Mouse (Mus musculus) myocyte (in vitro differentiated cells): ENCODE measurements around the gene Ifnl2. TPM values are rescaled to one million over a fixed set of nuclear protein-coding genes. Genes with fewer than 3 reads are reported as not detected.
"Not testable (repeated sequence)": the region's sequence is repeated elsewhere in the genome, so short reads cannot be mapped to it uniquely, and the experiment has no call there.

Experiments
- H3K27me3 ChIP-seq: one replicate; pipeline ENCODE4 v1.6.1; 2011; ENCODE audit not compliant: control insufficient read depth, insufficient read depth, insufficient read length
- H3K36me3 ChIP-seq: one replicate; pipeline ENCODE4 v1.6.1; 2011; ENCODE audit not compliant: control insufficient read depth, insufficient read depth
- H3K4me2 ChIP-seq: one replicate; pipeline ENCODE4 v1.6.1; 2011; ENCODE audit warnings: low read depth, control low read depth
- H3K4me3 ChIP-seq: one replicate; pipeline ENCODE4 v1.5.1; 2011; ENCODE audit warnings: mild to moderate bottlenecking, control low read depth, moderate library complexity
- H3K79me2 ChIP-seq: one replicate; pipeline ENCODE4 v1.6.1; 2011; ENCODE audit not compliant: control insufficient read depth, insufficient read depth
- H3ac ChIP-seq: one replicate; pipeline ENCODE4 v1.6.1; 2011; ENCODE audit not compliant: control insufficient read depth, insufficient read length
- CEBPB ChIP-seq: IDR thresholded peaks from 2 replicates; pipeline ENCODE4 v1.6.1; 2011; ENCODE audit warnings: mild to moderate bottlenecking, moderate library complexity; ENCODE audit not compliant: poor library complexity, insufficient read depth, severe bottlenecking
- E2F4 ChIP-seq: IDR thresholded peaks from one replicate; pipeline ENCODE4 v1.6.1; 2011; ENCODE audit warnings: mild to moderate bottlenecking, control low read depth, moderate library complexity; ENCODE audit not compliant: insufficient read depth
- MAX ChIP-seq: IDR thresholded peaks from one replicate; pipeline ENCODE4 v1.6.1; 2011; ENCODE audit warnings: low read depth, mild to moderate bottlenecking, control low read depth
- MYOD1 ChIP-seq, 3 experiments: IDR thresholded peaks; one replicate each; pipeline ENCODE4 v1.6.1; 2011; ENCODE audit warnings: control low read depth in 2 of 3, low read depth in 2 of 3, mild to moderate bottlenecking in 2 of 3, moderate library complexity in 1 of 3; ENCODE audit not compliant: insufficient read length in 2 of 3, control insufficient read depth in 1 of 3
- MYOG ChIP-seq, 3 experiments: IDR thresholded peaks; one replicate each; pipeline ENCODE4 v1.6.1; 2011; ENCODE audit warnings: control low read depth in 2 of 3, low read depth in 2 of 3, mild to moderate bottlenecking in 2 of 3; ENCODE audit not compliant: insufficient read length in 2 of 3, control insufficient read depth in 1 of 3, insufficient read depth in 1 of 3
- POLR2A ChIP-seq: IDR thresholded peaks from one replicate; pipeline ENCODE4 v1.6.1; 2011; ENCODE audit warnings: low read depth, mild to moderate bottlenecking, control low read depth, moderate library complexity; ENCODE audit not compliant: insufficient read length
- POLR2AphosphoS2 ChIP-seq: IDR thresholded peaks from one replicate; pipeline ENCODE4 v1.6.1; 2011; ENCODE audit warnings: low read depth, control low read depth; ENCODE audit not compliant: insufficient read length
- REST ChIP-seq: IDR thresholded peaks from one replicate; pipeline ENCODE4 v1.6.1; 2011; ENCODE audit warnings: mild to moderate bottlenecking, control low read depth, moderate library complexity; ENCODE audit not compliant: insufficient read depth, insufficient read length
- SRF ChIP-seq: IDR thresholded peaks from one replicate; pipeline ENCODE4 v1.6.1; 2011; ENCODE audit warnings: low read depth; ENCODE audit not compliant: control insufficient read depth, insufficient read length
- TCF12 ChIP-seq: IDR thresholded peaks from one replicate; pipeline ENCODE4 v1.6.1; 2011; ENCODE audit warnings: mild to moderate bottlenecking, control low read depth; ENCODE audit not compliant: poor library complexity, insufficient read depth, severe bottlenecking
- TCF3 ChIP-seq: IDR thresholded peaks from one replicate; pipeline ENCODE4 v1.6.1; 2011; ENCODE audit warnings: low read depth, control low read depth; ENCODE audit not compliant: insufficient read length
- USF1 ChIP-seq: IDR thresholded peaks from one replicate; pipeline ENCODE4 v1.6.1; 2011; ENCODE audit warnings: low read depth, mild to moderate bottlenecking, control low read depth, moderate library complexity
- polyA plus RNA-seq: library from polyadenylated mRNA; unstranded; fragments of >200 nt; fragmentation: generic; extraction: Trizol; gene quantifications from one replicate; pipeline ENCODE4 v1.2.1, GENCODE M21; 2012; ENCODE audit warnings: missing spikeins

Gene Ifnl2
- polyA plus RNA-seq, 1 experiment, result not detected

- H3ac ChIP-seq, result no peak overlapping the region
- H3K4me2 ChIP-seq, result no peak overlapping the region
- no peaks in the 10 kb centered on the region for H3K79me2 ChIP-seq
- no peaks in the 10 kb centered on the region for H3K36me3 ChIP-seq
- H3K27me3 ChIP-seq, result peaks cover 22% of the 10 kb centered on the region
- TF ChIP-seq POLR2A, result no peak
- no peak for TF ChIP-seq POLR2AphosphoS2
- TF ChIP-seq MYOD1 (IDR thresholded peaks at IDR 0.05; ENCODE audit: control insufficient read depth in 1 of 3, insufficient read length in 2 of 3, low read depth in 2 of 3), result no peak
- no peak for TF ChIP-seq REST
- no peak for TF ChIP-seq TCF3
- TF ChIP-seq MAX, result no peak
- no peak for TF ChIP-seq CEBPB
- TF ChIP-seq SRF, result no peak
- no peak for TF ChIP-seq USF1
- no peak for TF ChIP-seq MYOG (IDR thresholded peaks at IDR 0.05; ENCODE audit: control insufficient read depth in 1 of 3, insufficient read depth in 1 of 3, insufficient read length in 2 of 3, low read depth in 2 of 3)
- H3K4me3 ChIP-seq, result no peak overlapping the region
Measured at GRCm38 (mm10) chr7:28532005-28532404, 21.8 kb upstream of the Ifnl2 start.

GRCm38 (mm10) chr7:28527922-28528719 lies 17.9 kb upstream of the Ifnl2 start:
- Histone ChIP-seq H3ac (no peak overlapping the region), H3K79me2 (no peaks in the 10 kb centered on the region), H3K27me3 (peaks cover 19% of the 10 kb centered on the region), H3K36me3 (no peaks in the 10 kb centered on the region), H3K4me2 (no peak overlapping the region), H3K4me3 (no peak overlapping the region)
- TF ChIP-seq MAX (no peak), POLR2AphosphoS2 (no peak), CEBPB (no peak), MYOG (IDR thresholded peaks at IDR 0.05; ENCODE audit: control insufficient read depth in 1 of 3, insufficient read depth in 1 of 3, insufficient read length in 2 of 3, low read depth in 2 of 3) (no peak), E2F4 (no peak), SRF (no peak), TCF3 (no peak), POLR2A (no peak), MYOD1 (IDR thresholded peaks at IDR 0.05; ENCODE audit: control insufficient read depth in 1 of 3, insufficient read length in 2 of 3, low read depth in 2 of 3) (no peak), TCF12 (no peak), REST (no peak), USF1 (no peak)

- H3ac ChIP-seq, H3K4me2 ChIP-seq, H3K4me3 ChIP-seq, H3K36me3 ChIP-seq, H3K79me2 ChIP-seq: not testable (repeated sequence)
- H3K27me3 ChIP-seq, result peaks cover 20% of the 10 kb centered on the region
Measured at GRCm38 (mm10) chr7:28522536-28522935, 12.3 kb upstream of the Ifnl2 start, which contains the start of gene Ifnl3. Gene Ifnl3 (plus strand): TSS chr7:28522836.

- no peak for TF ChIP-seq TCF3
- TF ChIP-seq MAX, result no peak
- TF ChIP-seq CEBPB, result no peak
- no peak for TF ChIP-seq MYOD1 (IDR thresholded peaks at IDR 0.05; ENCODE audit: control insufficient read depth in 1 of 3, insufficient read length in 2 of 3, low read depth in 2 of 3)
- no peak for TF ChIP-seq POLR2AphosphoS2
- no peak for TF ChIP-seq POLR2A
- TF ChIP-seq E2F4, result no peak
- no peak for TF ChIP-seq TCF12
- no peak for TF ChIP-seq MYOG (IDR thresholded peaks at IDR 0.05; ENCODE audit: control insufficient read depth in 1 of 3, insufficient read depth in 1 of 3, insufficient read length in 2 of 3, low read depth in 2 of 3)
- no peak for TF ChIP-seq USF1
- TF ChIP-seq REST, result no peak
- no peak for TF ChIP-seq SRF
- H3K27me3 ChIP-seq, result peaks cover 21% of the 10 kb centered on the region
- H3K4me2 ChIP-seq, result no peak overlapping the region
- no peak overlapping the region for H3K4me3 ChIP-seq
- no peaks in the 10 kb centered on the region for H3K79me2 ChIP-seq
- H3ac ChIP-seq, result no peak overlapping the region
- H3K36me3 ChIP-seq, result no peaks in the 10 kb centered on the region
Measured at GRCm38 (mm10) chr7:28511441-28511840, 1.2 kb upstream of the Ifnl2 start.

GRCm38 (mm10) chr7:28509121-28509520 lies 1.1 kb downstream of the Ifnl2 start:
- H3K79me2 ChIP-seq, H3K4me2 ChIP-seq, H3ac ChIP-seq, H3K36me3 ChIP-seq, H3K4me3 ChIP-seq: not testable (repeated sequence)
- peaks cover 33% of the 10 kb centered on the region for H3K27me3 ChIP-seq
